Mouse (Mus musculus): Measurements from ENCODE around the gene Idh1.

- TF ChIP-seq POLR2A (IDR thresholded peaks at IDR 0.05; ENCODE audit: low read depth, low read length) = no peak
- TF ChIP-seq CTCF (IDR thresholded peaks at IDR 0.05; ENCODE audit: extremely low read depth, insufficient read length, insufficient replicate concordance, low read depth, low read length) = no peak
Observed at GRCm38 (mm10) chr1:65109756-65110435, 76.4 kb downstream of the Idh1 start.
